Mouse (Mus musculus) adipocyte (in vitro differentiated cells): ENCODE results near the gene Olfr352.

Experiments
- DNase-seq: peaks from one replicate; pipeline ENCODE4 v3.0.0-alpha.2; 2016; ENCODE audit warnings: low spot score

Olfr352 gene

DNA sequence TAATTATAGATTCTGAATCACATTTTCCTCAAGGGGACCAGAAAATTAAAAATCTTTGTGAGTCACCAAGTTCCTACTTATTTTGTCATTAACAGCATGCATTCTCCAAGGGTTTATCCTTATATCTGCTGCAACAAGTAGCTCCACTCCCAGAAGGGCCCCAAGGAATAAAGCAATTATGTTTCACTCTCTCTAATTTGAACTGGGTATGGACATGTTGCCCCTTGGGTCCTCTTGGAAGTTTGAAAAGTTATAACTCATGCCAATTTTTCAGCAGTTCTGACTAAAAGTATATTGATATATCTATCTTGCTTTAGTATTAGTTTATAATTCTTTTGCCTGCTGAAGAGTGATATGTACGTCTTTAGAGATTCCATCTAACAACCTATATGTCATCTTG is at the start of gene Olfr352:
TSS of gene Olfr352 (plus strand) at position 301 of the 400 bp plus-strand sequence.
- DNase-seq = no peak

DNA sequence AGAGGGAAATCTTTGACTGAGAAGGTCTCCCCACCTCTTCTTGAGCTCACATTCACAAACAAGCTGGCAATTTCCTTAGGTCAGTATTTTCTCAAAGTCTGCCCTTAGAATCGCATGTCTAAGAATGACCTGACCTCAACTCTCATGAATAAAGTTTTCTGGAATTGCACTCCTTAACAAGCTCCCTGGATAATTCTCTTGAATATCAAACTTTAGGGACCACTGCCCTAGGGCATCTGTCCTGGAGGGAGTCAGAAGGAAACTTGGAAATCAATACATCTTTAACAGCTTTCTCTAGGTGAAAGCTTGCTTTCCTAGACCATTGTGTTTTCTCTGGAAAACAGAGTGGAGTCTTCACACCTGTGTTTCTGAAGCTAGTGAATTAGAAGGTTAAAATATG is 22.2 kb upstream of the Olfr352 start, which contains the start of gene Olfr350:
TSS of gene Olfr350 (plus strand) at position 301 of the 400 bp plus-strand sequence.
- no peak for DNase-seq

DNA sequence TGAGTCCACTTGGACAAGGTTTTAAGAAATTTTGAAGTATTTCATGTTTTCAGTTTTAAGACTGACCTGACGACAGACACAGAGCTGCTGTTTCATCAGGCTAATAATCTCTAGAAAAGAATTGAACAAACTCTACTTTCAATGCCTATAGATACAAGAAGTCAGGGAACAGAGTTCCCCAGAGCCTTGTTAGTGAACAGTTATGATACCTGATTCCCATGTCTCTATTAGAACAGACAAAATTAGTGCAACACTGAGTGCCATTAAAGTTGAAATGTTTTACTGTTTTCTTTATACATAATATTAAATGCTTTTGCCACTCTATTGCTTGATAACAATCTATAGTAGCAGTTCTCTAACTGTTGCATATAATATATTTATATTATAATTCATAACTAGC is 5.7 kb upstream of the Olfr352 start, which contains the start of gene Olfr351:
TSS of gene Olfr351 (minus strand) at position 101 of the 400 bp plus-strand sequence.
- no peak for DNase-seq

DNA sequence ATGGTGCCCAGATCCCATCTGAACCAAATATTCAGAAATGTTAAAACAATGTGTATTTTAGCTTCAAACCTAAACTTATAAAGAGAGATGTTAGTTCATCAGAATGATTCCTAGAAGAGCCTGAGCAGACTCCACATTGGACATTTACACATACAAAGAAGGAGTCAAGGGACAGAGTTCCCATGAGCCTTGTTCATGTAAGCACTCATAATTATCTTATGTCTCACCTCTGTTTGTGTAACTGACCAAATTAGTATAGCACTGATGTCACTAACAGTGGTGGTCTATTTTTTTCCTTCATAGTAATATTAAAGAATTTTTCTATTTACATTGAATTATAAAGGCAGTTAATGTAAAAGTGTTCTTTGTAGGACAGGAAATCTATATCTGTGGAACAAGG is 24.6 kb downstream of the Olfr352 start, which contains the start of gene Olfr353:
TSS of gene Olfr353 (minus strand) at position 101 of the 400 bp plus-strand sequence.
- DNase-seq = no peak

DNA sequence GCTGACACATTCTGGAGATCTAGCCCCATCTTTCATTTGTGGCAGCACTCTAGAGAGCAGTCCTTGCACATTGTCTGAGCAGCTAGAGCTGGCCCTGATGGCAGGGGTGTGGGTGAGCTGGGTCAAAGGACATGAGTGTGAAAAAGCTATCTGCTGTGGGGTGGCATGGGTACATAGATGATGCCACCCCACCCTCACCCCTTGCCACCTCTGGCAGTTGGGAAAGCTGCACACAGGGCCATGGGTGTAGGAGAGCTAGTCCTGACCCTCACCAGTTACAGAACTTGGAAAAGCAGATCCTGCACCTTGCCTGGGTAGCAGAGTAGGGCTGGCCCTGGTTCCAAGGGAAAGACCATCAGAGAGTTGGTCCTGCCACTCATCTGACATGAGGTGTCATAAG is 28.9 kb downstream of the Olfr352 start:
- no peak for DNase-seq

DNA sequence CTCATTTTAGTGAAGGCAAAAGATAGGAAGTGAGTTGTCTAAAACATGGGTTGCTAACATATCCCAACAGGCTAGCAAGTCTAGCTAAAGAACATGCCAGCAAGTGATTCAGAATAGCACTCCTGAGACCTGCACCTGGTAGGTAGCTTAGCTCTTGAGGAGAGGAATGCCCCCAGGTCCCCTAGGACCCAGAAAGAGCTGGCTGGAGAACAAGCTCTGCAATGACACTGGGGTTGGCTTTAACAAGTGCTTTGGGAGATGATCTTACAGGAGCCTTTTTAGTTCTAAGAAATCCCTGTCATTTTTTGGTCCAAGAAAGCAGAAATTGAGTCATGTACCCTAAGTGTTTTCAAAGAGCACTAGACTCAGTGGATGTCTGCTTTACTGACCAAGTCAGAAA is 37.1 kb downstream of the Olfr352 start, which contains the start of gene Olfr354:
TSS of gene Olfr354 (plus strand) at position 301 of the 400 bp plus-strand sequence.
- DNase-seq = no peak
